Mouse (Mus musculus) limb, embryonic 12.5 days (tissue): Measurements from ENCODE around the gene Map3k21. TPM values are rescaled to one million over a fixed set of nuclear protein-coding genes. Genes with fewer than 3 reads are reported as not detected.

ENCODE experiments used
- ATAC-seq: fragments of 200-750 bp; cut with Nextera tagmentation; 2 replicates; pipeline ENCODE4 v1.8.0; 2017; ENCODE audit warnings: low read depth, moderate TSS enrichment; ENCODE audit not compliant: insufficient number of reproducible peaks, insufficient read depth, low FRiP score, low TSS enrichment
- H3K27ac ChIP-seq: fragments of 300-500 bp; sonication (generic); 2 replicates; pipeline ENCODE4 v1.5.1; 2016; ENCODE audit warnings: mild to moderate bottlenecking, moderate library complexity
- H3K27me3 ChIP-seq: fragments of 300-500 bp; sonication (generic); 2 replicates; pipeline ENCODE4 v1.6.1; 2016; ENCODE audit warnings: mild to moderate bottlenecking, moderate library complexity
- H3K36me3 ChIP-seq: fragments of 300-500 bp; sonication (generic); 2 replicates; pipeline ENCODE4 v1.6.1; 2016; ENCODE audit warnings: mild to moderate bottlenecking, moderate library complexity
- H3K4me1 ChIP-seq: fragments of 300-500 bp; sonication (generic); replicated peaks from 2 replicates; pipeline ENCODE4 v1.6.1; 2016
- H3K4me2 ChIP-seq: fragments of 300-500 bp; sonication (generic); 2 replicates; pipeline ENCODE4 v1.6.1; 2016; ENCODE audit warnings: mild to moderate bottlenecking, moderate library complexity
- H3K4me3 ChIP-seq: fragments of 300-500 bp; sonication (generic); replicated peaks from 2 replicates; pipeline ENCODE4 v1.5.1; 2016; ENCODE audit warnings: mild to moderate bottlenecking
- H3K9ac ChIP-seq: fragments of 300-500 bp; sonication (generic); replicated peaks from 2 replicates; pipeline ENCODE4 v1.6.1; 2016; ENCODE audit warnings: mild to moderate bottlenecking, moderate library complexity
- H3K9me3 ChIP-seq: fragments of 300-500 bp; sonication (generic); 2 replicates; pipeline ENCODE4 v1.6.1; 2016; ENCODE audit warnings: mild to moderate bottlenecking, moderate library complexity
- WGBS: fragments of 180-500 bp; shearing (Covaris S2); methylation state at CpG from one replicate; pipeline ENCODE4 v1.1.7; 2016; 5-methylcytosine and 5-hydroxymethylcytosine counted together
- polyA plus RNA-seq: library from polyadenylated mRNA; unstranded; fragments of >200 nt; fragmentation: Nextera tagmentation; extraction: Ambion mirVana; gene quantifications from 2 replicates; pipeline ENCODE4 v1.2.1, GENCODE M21; 2016

The Map3k21 gene
- polyA plus RNA-seq, 1 experiment from 2014 or later: 0.06 TPM

DNA sequence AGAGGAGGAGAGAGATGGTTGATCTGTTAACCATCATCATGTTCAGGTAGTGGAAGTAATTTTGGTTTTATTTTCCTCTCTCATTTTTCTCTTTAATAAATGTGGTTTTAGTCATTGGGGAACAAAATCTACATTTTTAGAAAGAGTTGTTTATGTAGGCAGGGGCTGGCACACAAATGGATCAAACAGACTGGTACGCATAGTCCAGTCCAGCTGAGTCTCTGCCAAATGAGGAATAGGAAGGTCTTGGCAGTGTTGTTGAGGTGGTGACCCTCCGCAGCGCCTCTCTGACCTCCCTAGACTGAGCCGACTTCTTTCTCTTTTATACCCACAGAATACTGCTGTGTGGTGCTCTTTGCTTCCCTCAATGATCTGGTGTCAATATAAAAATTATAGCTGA is 65.7 kb downstream of the Map3k21 start:
- no peak overlapping the region for H3K9ac ChIP-seq
- no peak overlapping the region for H3K4me2 ChIP-seq
- no peaks in the 10 kb centered on the region for H3K4me1 ChIP-seq
- H3K27me3 ChIP-seq: no peaks in the 10 kb centered on the region
- H3K36me3 ChIP-seq: no peaks in the 10 kb centered on the region
- no peak overlapping the region for H3K4me3 ChIP-seq
- ATAC-seq: no peak
- H3K9me3 ChIP-seq: no peaks in the 10 kb centered on the region
- 85% methylated on average over 4 of the region's 4 CpGs for WGBS
- no peak overlapping the region for H3K27ac ChIP-seq

DNA sequence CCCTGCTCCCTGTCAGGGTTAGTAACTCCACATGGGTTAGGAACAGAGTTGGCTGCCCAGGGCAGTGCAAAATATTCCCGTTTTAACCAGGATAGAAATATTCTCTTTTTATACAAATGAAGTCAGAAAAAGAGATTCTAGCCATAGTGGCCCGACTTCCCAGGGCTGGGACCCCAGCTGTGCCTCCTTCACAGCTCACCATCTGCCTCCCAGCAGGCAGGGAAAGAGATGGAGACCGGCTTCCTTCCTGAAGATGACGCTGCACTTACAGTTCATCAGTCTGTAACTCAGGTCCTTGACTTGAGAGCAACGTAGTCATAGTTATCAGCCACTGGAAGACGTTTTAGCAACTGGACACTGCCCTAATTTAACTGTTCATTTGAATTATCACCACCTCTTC is 70.6 kb downstream of the Map3k21 start:
- Histone ChIP-seq H3K36me3 (no peaks in the 10 kb centered on the region), H3K9me3 (no peaks in the 10 kb centered on the region), H3K27ac (no peak overlapping the region), H3K27me3 (no peaks in the 10 kb centered on the region), H3K4me3 (no peak overlapping the region), H3K4me2 (no peak overlapping the region), H3K4me1 (no peaks in the 10 kb centered on the region), H3K9ac (no peak overlapping the region)
- ATAC-seq: no peak
- 23% methylated on average over 6 of the region's 6 CpGs for whole genome bisulfite sequencing

DNA sequence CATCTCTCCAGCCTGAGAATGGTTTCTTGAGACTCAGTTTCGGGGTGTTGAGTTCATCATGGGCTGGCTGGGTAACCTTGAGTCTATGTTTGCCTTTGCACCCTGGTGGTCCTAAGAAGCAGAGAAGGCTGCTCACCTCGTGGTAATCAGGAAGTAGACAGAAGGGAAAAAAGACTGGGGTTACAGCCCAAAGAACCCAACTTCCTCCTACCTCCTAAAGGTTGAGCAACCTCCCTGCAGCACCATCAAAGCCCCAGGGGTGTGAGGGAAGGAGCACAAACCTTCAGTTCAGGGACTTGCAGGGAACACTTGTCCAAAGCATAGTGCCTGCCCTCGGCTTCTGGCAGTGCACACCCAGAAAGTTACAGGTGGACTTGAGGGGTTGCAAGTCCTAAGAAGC is 73.3 kb downstream of the Map3k21 start:
- 83% methylated on average over 3 of the region's 3 CpGs for WGBS
- no peaks in the 10 kb centered on the region for H3K36me3 ChIP-seq
- no peak overlapping the region for H3K4me2 ChIP-seq
- no peak overlapping the region for H3K4me3 ChIP-seq
- H3K4me1 ChIP-seq: no peaks in the 10 kb centered on the region
- no peak for ATAC-seq
- no peaks in the 10 kb centered on the region for H3K9me3 ChIP-seq
- no peaks in the 10 kb centered on the region for H3K27me3 ChIP-seq
- no peak overlapping the region for H3K9ac ChIP-seq
- no peak overlapping the region for H3K27ac ChIP-seq

DNA sequence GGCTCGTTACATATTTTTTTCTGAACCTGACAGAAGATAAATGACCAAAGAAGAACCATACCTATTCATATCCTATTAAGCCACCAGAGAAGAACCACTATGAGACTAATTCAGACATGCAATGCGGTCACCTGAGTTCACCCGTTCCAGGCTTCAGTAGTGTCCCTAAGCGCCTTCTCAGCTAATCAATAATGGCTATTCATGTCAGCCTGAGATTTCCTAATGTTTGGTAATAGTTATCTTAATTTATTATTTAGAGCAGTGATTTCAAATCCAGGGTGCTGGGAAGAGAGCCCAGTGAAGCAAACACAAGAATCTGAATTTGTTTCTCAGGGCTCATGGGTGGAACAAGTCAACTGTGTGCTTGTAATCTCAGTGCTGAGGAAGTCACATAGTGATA is 73.9 kb downstream of the Map3k21 start:
- Histone ChIP-seq H3K4me3 (no peak overlapping the region), H3K4me1 (no peaks in the 10 kb centered on the region), H3K27ac (no peak overlapping the region), H3K36me3 (no peaks in the 10 kb centered on the region), H3K9ac (no peak overlapping the region), H3K27me3 (no peaks in the 10 kb centered on the region), H3K4me2 (no peak overlapping the region), H3K9me3 (no peaks in the 10 kb centered on the region)
- ATAC-seq: no peak
- 90% methylated on average over 4 of the region's 4 CpGs for WGBS

DNA sequence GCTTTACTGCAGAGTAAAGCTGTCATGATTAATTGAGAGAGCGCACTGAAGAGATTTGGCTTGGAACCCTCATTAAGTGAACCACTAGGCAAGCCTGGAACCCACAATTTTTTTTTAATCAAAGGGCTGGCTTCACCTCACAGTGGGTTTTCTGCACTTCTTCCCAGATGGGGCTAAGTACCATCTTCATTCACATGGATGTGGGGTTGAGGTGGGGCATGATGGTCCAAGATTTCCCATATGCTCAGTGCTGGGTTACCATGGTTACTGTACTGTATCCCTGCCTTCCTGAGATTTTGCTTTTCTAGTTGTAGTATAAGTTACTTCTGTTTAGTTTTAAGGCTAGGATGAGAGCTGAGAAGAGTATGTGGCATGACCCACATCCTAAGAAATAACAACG is 75.1 kb downstream of the Map3k21 start:
- Histone ChIP-seq H3K4me3 (no peak overlapping the region), H3K36me3 (no peaks in the 10 kb centered on the region), H3K9me3 (no peaks in the 10 kb centered on the region), H3K9ac (no peak overlapping the region), H3K27ac (no peak overlapping the region), H3K27me3 (peaks cover 5% of the 10 kb centered on the region; the same call in 1 of the 2 replicates), H3K4me2 (no peak overlapping the region), H3K4me1 (no peaks in the 10 kb centered on the region)
- ATAC-seq: no peak
- WGBS: 88% methylated on average over 2 of the region's 2 CpGs

DNA sequence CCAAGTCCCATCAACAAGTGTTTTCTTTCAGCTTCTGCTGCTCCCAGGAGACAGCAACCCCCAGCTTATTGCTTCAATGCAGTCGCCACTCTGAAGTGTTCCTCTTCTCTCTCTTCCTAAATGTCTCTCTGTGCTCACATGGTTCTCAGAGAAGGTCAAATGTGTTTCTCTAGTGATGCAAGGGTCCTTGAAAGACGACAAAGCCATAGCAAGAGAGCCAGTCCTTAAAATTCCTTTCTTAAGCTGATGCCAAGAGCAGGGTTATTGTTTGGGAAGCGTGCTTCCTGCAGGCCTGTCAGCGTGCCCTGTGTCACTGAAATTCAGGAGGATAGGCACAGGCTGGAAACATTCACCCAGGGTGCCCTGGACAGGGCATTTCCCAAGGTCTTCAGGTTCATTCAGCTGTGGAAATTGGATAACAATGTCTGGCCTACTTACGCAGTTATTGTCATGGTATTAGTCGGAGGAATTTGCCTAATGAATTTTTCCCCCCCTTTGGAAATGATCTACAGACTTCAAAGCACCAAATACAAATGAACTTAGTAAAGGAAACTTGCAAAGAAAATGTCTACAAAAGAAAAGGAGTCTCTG is 76.8 kb downstream of the Map3k21 start:
- Histone ChIP-seq H3K36me3 (no peaks in the 10 kb centered on the region), H3K27ac (no peak overlapping the region), H3K9me3 (no peaks in the 10 kb centered on the region), H3K4me2 (no peak overlapping the region), H3K4me3 (no peak overlapping the region), H3K27me3 (peaks cover 6% of the 10 kb centered on the region; the same call in 1 of the 2 replicates), H3K9ac (no peak overlapping the region), H3K4me1 (no peaks in the 10 kb centered on the region)
- no peak for ATAC-seq
- WGBS: 73% methylated on average over 6 of the region's 6 CpGs

DNA sequence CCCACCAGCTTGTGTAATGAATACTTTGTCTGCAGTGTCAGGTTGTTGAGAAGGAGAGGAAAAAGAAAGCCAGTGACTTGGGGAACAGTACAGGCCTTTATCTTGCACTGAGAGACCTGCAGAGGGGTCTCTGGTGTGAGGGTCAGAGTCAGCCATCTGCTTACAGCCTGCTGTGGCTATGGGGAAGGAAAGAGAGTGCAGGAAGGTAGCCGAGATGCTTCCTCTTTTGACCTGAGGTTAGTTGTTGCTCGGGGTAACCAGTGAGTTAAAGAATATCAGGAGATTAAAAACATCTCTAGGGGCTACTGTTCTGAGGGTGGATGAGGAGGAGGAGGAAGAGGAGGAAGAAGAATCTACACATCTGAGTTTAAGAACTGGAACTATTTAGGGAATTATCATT is 77.7 kb downstream of the Map3k21 start:
- Histone ChIP-seq H3K27me3 (peaks cover 15% of the 10 kb centered on the region), H3K9me3 (no peaks in the 10 kb centered on the region), H3K36me3 (no peaks in the 10 kb centered on the region), H3K4me1 (no peaks in the 10 kb centered on the region), H3K9ac (no peak overlapping the region), H3K27ac (no peak overlapping the region), H3K4me3 (no peak overlapping the region), H3K4me2 (no peak overlapping the region)
- no peak for ATAC-seq
- WGBS: 70% methylated on average over 2 of the region's 2 CpGs

DNA sequence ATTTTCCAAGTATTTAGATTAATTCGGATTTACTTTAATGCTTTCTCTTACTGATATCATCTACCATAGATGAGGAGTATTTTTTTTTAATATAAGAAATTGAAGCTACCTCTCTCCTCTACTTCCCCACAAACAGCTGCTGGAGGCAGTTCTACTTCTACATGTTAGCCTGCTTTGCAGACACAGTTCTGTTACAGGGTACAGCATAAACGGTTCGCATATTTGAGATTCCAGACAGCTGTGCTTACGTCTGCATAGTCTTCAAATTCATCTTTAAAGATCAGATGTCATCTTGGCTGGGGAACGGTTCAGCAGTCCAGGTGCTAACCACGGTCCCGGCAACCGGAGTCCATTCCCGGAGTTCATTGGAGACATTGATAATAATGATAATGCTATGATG is 83.4 kb downstream of the Map3k21 start:
- Histone ChIP-seq H3K4me1 (peaks cover 23% of the 10 kb centered on the region), H3K9me3 (no peaks in the 10 kb centered on the region), H3K27ac (no peak overlapping the region), H3K9ac (no peak overlapping the region), H3K4me3 (no peak overlapping the region), H3K4me2 (no peak overlapping the region), H3K27me3 (peaks cover 67% of the 10 kb centered on the region), H3K36me3 (no peaks in the 10 kb centered on the region)
- ATAC-seq: no peak
- WGBS: 68% methylated on average over 9 of the region's 9 CpGs

DNA sequence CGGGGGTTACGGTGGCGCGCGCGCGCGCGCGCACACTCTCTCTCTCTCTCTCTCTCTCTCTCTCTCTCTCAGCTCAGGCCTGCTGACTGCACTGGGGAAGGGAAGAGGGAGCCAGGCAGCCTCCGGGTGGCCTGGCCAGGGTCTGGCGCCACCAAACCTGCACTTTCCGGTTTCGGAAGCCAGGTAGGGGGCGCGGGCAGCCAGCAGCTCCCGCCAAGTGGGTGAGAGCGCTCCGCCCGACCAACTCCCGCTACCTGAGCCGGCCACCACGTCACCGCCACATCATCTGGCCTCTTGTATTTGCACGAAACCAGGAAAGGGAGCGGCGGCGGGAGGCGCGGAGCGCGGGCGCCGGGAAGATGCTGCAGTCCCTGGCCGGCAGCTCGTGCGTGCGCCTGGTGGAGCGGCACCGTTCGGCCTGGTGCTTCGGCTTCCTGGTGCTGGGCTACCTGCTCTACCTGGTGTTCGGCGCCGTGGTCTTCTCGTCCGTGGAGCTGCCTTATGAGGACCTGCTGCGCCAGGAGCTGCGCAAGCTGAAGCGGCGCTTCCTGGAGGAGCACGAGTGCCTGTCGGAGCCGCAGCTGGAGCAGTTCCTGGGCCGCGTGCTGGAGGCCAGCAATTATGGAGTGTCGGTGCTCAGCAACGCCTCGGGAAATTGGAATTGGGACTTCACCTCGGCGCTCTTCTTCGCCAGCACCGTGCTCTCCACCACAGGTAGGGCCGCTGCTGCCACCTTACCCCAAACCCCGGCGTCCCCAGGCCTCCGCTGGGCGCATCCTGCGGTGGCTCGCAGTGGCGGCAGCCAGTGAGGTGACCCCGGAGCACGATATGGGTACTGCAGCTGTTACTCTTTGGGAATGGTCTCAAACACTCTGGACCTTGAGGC is 85.1 kb downstream of the Map3k21 start, which contains the start of gene Kcnk1:
TSS of gene Kcnk1 (plus strand) at position 70 of the 886 bp plus-strand sequence.
- peak within 1 kb of the TSS; percentile 73 for H3K9ac ChIP-seq
- WGBS: under 1% methylated on average over 72 of the region's 73 CpGs
- peaks cover 23% of the 10 kb centered on the region for H3K4me1 ChIP-seq
- H3K27ac ChIP-seq: peak within 1 kb of the TSS; percentile 56; the same call in 1 of the 2 replicates
- peak; percentile 77 for ATAC-seq
- H3K4me2 ChIP-seq: peak within 1 kb of the TSS; percentile 90
- no peaks in the 10 kb centered on the region for H3K9me3 ChIP-seq
- H3K36me3 ChIP-seq: no peaks in the 10 kb centered on the region
- H3K4me3 ChIP-seq: peak within 1 kb of the TSS; percentile 66
- H3K27me3 ChIP-seq: peaks cover 62% of the 10 kb centered on the region

DNA sequence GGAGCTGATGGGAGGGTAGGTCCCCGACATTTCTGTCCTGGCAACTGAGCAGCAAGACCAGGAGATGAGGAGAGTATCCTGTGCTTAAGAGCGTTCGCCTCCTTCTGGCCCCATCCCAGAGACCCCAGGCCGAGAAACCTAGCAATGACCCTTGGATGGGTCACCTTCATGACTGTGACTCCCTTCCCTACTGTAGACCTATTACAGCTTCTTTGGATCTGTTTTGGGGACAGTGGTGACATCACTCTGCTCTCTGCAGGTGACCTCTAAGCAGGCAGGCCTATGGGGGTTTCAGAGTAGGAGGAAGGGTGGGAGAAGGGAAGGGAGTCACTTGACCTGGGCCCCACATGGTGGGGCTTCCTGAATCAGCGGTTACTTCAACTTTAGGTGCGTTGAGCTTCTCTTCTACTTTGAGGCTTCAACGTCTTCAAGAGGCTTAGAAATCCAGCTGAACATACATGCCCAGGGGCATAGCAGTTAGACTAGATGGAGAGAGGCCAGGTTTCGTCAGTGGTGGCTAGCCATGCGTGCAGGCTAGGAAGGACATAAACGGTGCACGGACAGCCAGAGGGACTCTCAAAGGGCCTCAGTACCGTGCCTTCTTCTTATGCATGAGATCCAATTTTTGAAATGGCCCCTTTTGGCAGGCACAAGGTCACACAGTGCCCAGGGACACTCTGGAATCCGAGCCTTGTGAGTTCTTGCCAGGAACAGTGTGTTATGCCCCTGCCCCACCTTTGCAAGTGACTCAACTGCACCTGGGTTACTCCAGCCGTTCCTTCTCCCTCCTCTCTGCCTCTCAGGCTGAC is 86.0 kb downstream of the Map3k21 start:
- Histone ChIP-seq H3K4me3 (peak overlapping the region; percentile 66), H3K36me3 (no peaks in the 10 kb centered on the region), H3K4me2 (peak overlapping the region; percentile 90), H3K27ac (no peak overlapping the region), H3K9ac (peak overlapping the region; percentile 73), H3K27me3 (peaks cover 62% of the 10 kb centered on the region), H3K9me3 (no peaks in the 10 kb centered on the region), H3K4me1 (peaks cover 23% of the 10 kb centered on the region)
- WGBS: 17% methylated on average over 14 of the region's 14 CpGs
- ATAC-seq: no peak

DNA sequence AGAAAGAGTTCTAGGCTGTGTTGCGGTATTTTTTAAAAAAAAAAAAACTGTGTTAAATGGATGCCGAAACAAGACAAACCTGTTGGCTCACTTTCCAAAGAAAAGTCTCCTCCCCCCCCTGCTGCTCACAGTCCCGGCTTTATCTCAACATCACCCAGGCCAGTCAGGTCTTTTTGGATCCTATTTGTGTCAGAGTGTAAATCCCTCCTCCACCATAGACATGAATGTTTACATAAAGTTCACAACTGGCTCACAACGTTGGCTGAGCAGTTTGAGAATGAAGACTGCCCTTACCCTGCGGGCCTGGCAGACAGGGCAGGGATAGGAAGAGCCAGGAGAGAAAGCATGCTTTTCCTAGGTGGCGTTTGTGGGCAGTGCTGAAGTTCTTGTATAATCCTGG is 86.7 kb downstream of the Map3k21 start:
- Histone ChIP-seq H3K4me1 (peaks cover 23% of the 10 kb centered on the region), H3K4me3 (peak overlapping the region; percentile 66; the same call in 1 of the 2 replicates), H3K9ac (no peak overlapping the region), H3K36me3 (no peaks in the 10 kb centered on the region), H3K27ac (no peak overlapping the region), H3K4me2 (peak overlapping the region; percentile 90), H3K27me3 (peaks cover 62% of the 10 kb centered on the region), H3K9me3 (no peaks in the 10 kb centered on the region)
- ATAC-seq: no peak
- WGBS: 32% methylated on average over 6 of the region's 6 CpGs
